Mouse (Mus musculus) lung, postnatal 0 days (tissue): ENCODE results near the gene Ets2.

Experiments
- CTCF ChIP-seq: IDR thresholded peaks from 2 replicates; pipeline ENCODE4 v1.5.1; 2016; ENCODE audit warnings: antibody characterized with exemption, mild to moderate bottlenecking
- EP300 ChIP-seq: IDR thresholded peaks from 2 replicates; pipeline ENCODE4 v1.6.1; 2016; ENCODE audit warnings: antibody characterized with exemption, mild to moderate bottlenecking, control low read depth

DNA sequence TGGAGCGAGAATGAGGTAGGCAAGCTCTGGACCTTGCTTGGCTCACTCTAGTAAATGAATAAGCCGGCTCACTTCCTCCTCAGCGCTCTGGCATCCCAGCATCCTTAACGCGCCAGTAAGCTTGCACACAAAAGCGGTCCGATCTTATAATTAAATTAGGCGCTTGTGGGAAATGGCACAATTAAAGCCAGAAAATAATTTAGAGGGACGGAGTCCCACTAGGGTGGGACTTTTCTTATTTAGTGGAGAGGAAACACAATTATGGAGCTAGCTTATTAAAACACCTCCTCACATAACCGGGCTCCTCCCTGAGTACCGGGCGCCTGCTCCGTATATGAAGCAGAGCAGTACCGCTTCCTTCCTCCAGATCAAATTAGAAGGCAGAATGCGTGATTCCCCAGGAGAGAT, 47.7 kb upstream of the Ets2 start:
- no peak for TF ChIP-seq CTCF
- TF ChIP-seq EP300: no peak
